Mouse (Mus musculus): ENCODE results near the gene Pou3f1. TPM values are rescaled to one million over a fixed set of nuclear protein-coding genes. Genes with fewer than 3 reads are reported as not detected.

Pou3f1 gene
- polyA plus RNA-seq, 2 experiments, result 1.2 TPM

DNA sequence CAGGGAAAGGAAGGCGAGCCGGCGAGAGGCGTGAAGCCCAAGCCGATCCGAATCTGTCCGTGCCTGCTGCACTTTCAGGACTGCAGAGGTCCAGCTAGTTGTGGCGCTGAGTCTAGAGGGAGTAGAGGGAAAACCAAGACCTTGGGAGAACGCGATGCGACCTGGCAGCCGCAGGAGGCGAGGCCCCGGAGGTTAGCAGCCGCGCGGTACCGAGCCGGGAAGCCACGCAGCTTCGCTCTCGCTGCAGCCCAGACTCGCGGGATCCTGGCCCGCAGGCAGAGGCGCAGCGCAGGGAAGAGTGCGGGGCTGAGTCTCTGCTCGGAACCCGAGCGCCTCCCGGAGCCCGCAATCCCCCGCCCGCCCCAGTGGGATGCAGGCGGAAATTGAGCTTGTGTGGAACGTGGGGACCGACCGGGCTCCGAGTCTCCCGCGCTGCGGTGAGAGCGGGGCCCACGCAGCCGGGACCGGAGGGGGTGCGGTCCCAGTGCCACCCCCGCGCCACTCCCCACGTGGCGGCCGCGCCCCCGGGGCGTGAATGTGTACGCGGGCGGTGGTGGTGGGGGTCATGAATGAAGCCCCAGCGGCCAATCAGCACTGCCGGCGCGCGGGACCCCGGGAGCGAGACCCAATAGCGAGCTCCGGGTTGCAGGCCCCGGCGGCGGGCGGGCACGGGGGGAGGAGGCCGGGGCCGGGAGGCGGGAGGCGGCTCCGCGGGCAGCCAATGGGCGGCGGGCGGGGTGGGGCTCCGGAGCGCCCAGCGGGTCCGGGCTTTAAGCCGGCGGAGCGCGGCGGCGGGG, 445 bp downstream of the Pou3f1 start:
- peaks cover 64% of the 10 kb centered on the region for H3K27me3 ChIP-seq (ENCODE audit: control insufficient read depth, insufficient read depth, low read length)
- peaks cover 3% of the 10 kb centered on the region; the same call in 1 of the 2 replicates for H3K4me1 ChIP-seq (ENCODE audit: control insufficient read depth, insufficient read depth, low read length)
- TF ChIP-seq POLR2A (IDR thresholded peaks at IDR 0.05; ENCODE audit: borderline replicate concordance, extremely low read depth, insufficient read depth, insufficient read length), result no peak
- H3K9ac ChIP-seq (ENCODE audit: low read depth, low read length, severe bottlenecking), result peak overlapping the region; percentile 50
- no peak overlapping the region for H3K27ac ChIP-seq (replicated peaks; ENCODE audit: low read depth, low read length)
- no peaks in the 10 kb centered on the region for H3K36me3 ChIP-seq (ENCODE audit: control insufficient read depth, insufficient read depth, low read length)
- whole genome bisulfite sequencing, result under 1% methylated on average over 38 of the region's 92 CpGs
- ATAC-seq (ENCODE audit: low FRiP score, low read depth), result peak; percentile 95
- no peaks in the 10 kb centered on the region for H3K9me3 ChIP-seq (ENCODE audit: control insufficient read depth, low read length)
- DNase-seq (ENCODE audit: low spot score), result peak; percentile 85
- peak overlapping the region; percentile 58 for H3K4me3 ChIP-seq (replicated peaks; ENCODE audit: low read length)
- peak overlapping the region; percentile 98 for H3K4me2 ChIP-seq (replicated peaks; ENCODE audit: low read depth, low read length, severe bottlenecking)

DNA sequence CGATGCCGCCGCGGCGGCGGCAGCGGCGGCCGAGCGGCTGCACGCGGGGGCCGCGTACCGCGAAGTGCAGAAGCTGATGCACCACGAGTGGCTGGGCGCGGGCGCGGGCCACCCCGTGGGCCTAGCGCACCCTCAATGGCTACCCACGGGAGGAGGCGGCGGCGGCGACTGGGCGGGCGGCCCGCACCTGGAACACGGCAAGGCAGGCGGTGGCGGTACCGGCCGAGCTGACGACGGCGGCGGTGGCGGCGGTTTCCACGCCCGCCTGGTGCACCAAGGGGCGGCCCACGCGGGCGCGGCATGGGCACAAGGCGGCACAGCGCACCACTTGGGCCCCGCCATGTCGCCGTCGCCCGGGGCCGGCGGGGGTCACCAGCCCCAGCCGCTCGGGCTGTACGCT, 1.2 kb downstream of the Pou3f1 start:
- Histone ChIP-seq H3K27ac (replicated peaks; ENCODE audit: low read depth, low read length) (no peak overlapping the region), H3K9me3 (ENCODE audit: control insufficient read depth, low read length) (no peaks in the 10 kb centered on the region), H3K4me3 (replicated peaks; ENCODE audit: low read length) (peak overlapping the region; percentile 58), H3K4me2 (replicated peaks; ENCODE audit: low read depth, low read length, severe bottlenecking) (peak overlapping the region; percentile 98), H3K9ac (ENCODE audit: low read depth, low read length, severe bottlenecking) (peak overlapping the region; percentile 21; the same call in 1 of the 2 replicates), H3K4me1 (ENCODE audit: control insufficient read depth, insufficient read depth, low read length) (peaks cover 3% of the 10 kb centered on the region; the same call in 1 of the 2 replicates), H3K27me3 (ENCODE audit: control insufficient read depth, insufficient read depth, low read length) (peaks cover 71% of the 10 kb centered on the region), H3K36me3 (ENCODE audit: control insufficient read depth, insufficient read depth, low read length) (no peaks in the 10 kb centered on the region)
- no peak for TF ChIP-seq POLR2A (IDR thresholded peaks at IDR 0.05; ENCODE audit: borderline replicate concordance, extremely low read depth, insufficient read depth, insufficient read length)
- no peak for ATAC-seq (ENCODE audit: low FRiP score, low read depth)
- under 1% methylated on average over 29 of the region's 61 CpGs for WGBS
- no peak for DNase-seq (ENCODE audit: low spot score)

DNA sequence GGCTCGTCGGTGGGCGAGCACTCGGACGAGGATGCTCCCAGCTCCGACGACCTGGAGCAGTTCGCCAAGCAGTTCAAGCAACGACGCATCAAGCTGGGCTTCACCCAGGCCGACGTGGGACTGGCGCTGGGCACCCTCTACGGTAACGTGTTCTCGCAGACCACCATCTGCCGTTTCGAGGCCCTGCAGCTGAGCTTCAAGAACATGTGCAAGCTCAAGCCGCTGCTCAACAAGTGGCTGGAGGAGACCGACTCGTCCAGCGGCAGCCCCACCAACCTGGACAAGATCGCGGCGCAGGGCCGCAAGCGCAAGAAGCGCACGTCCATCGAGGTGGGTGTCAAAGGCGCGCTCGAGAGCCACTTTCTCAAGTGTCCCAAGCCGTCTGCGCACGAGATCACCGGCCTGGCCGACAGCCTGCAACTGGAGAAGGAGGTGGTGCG, 1.8 kb downstream of the Pou3f1 start:
- ATAC-seq (ENCODE audit: low FRiP score, low read depth) (no peak), DNase-seq (ENCODE audit: low spot score) (no peak)
- H3K36me3 ChIP-seq (ENCODE audit: control insufficient read depth, insufficient read depth, low read length), result no peaks in the 10 kb centered on the region
- TF ChIP-seq POLR2A (IDR thresholded peaks at IDR 0.05; ENCODE audit: borderline replicate concordance, extremely low read depth, insufficient read depth, insufficient read length), result no peak
- H3K4me2 ChIP-seq (replicated peaks; ENCODE audit: low read depth, low read length, severe bottlenecking), result peak overlapping the region; percentile 98
- H3K9ac ChIP-seq (ENCODE audit: low read depth, low read length, severe bottlenecking), result no peak overlapping the region
- H3K27ac ChIP-seq (replicated peaks; ENCODE audit: low read depth, low read length), result no peak overlapping the region
- peaks cover 75% of the 10 kb centered on the region for H3K27me3 ChIP-seq (ENCODE audit: control insufficient read depth, insufficient read depth, low read length)
- H3K9me3 ChIP-seq (ENCODE audit: control insufficient read depth, low read length), result no peaks in the 10 kb centered on the region
- peak overlapping the region; percentile 58 for H3K4me3 ChIP-seq (replicated peaks; ENCODE audit: low read length)
- 2% methylated on average over 38 of the region's 39 CpGs for WGBS
- peaks cover 3% of the 10 kb centered on the region; the same call in 1 of the 2 replicates for H3K4me1 ChIP-seq (ENCODE audit: control insufficient read depth, insufficient read depth, low read length)

DNA sequence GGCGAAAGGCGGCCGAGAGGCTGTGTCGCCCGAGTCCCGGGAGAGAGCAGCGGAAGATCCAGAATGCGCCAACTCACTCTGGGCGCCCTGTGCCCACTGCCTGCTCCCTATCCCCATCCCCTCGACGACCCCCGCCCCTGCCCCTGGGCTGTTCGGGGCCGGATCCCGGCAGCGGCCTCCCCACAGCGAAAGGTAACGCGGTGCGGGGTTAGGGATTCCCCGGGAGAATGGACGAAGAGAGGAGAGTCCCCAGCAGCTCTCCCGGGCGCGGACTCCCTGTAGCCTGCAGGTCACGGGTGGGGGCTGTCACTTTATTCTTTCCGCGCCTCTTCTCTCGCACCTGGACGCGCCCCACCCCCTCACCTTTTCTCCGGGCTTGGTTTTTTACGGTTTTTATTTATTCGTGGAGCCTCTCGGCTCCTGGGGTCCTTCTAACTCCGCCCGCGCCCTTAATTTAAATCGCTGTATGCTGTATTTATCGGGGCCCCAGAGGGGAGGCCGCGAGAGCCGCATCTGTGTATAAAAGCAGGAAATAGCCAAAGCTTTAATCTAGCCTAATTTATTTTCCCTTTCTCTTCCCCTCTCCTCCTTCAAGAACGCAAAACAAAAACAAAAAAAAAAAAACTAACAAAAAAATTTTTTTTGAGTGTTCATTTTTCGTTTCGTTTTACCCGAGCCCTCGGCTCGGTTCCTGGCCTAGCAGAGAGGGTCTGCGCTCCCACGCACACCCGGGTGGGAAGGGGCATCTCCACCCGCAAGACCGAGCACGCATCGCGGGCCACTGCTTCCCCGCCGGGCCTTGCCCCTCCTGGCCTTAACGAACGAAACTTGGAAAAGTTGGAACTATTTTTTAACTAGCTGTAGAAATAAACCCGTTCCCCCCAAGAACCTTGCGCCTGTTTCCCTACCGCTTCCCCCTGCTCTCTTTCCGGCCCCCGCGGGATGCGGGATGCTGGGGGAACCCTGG, 2.9 kb downstream of the Pou3f1 start:
- no peaks in the 10 kb centered on the region for H3K36me3 ChIP-seq (ENCODE audit: control insufficient read depth, insufficient read depth, low read length)
- peak overlapping the region; percentile 98 for H3K4me2 ChIP-seq (replicated peaks; ENCODE audit: low read depth, low read length, severe bottlenecking)
- 1% methylated on average over 68 of the region's 68 CpGs for WGBS
- H3K9me3 ChIP-seq (ENCODE audit: control insufficient read depth, low read length), result no peaks in the 10 kb centered on the region
- DNase-seq (ENCODE audit: low spot score), result no peak
- H3K4me1 ChIP-seq (ENCODE audit: control insufficient read depth, insufficient read depth, low read length), result peaks cover 3% of the 10 kb centered on the region; the same call in 1 of the 2 replicates
- H3K4me3 ChIP-seq (replicated peaks; ENCODE audit: low read length), result peak overlapping the region; percentile 58
- no peak for TF ChIP-seq POLR2A (IDR thresholded peaks at IDR 0.05; ENCODE audit: borderline replicate concordance, extremely low read depth, insufficient read depth, insufficient read length)
- no peak overlapping the region for H3K9ac ChIP-seq (ENCODE audit: low read depth, low read length, severe bottlenecking)
- ATAC-seq (ENCODE audit: low FRiP score, low read depth), result no peak
- no peak overlapping the region for H3K27ac ChIP-seq (replicated peaks; ENCODE audit: low read depth, low read length)
- H3K27me3 ChIP-seq (ENCODE audit: control insufficient read depth, insufficient read depth, low read length), result peaks cover 76% of the 10 kb centered on the region

DNA sequence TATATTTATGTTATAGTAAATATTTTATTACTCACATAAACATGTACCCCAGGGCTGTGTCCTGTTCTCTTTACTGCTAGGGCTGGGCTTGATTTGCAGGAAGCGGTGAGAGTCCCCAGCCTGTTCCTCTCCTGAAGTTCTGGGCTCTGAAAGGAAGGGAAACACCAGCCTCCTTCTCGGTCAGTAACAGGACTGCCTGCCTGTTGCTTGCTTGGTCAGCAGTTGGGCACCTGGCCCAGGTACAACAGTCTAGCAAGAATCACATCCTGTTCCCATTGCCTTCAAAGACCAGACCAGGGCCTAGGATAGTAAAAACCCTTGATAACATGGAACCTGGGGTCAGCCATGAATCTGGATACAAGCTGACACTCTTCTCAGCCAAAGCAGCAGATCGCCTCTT, 4.0 kb downstream of the Pou3f1 start:
- peaks cover 3% of the 10 kb centered on the region; the same call in 1 of the 2 replicates for H3K4me1 ChIP-seq (ENCODE audit: control insufficient read depth, insufficient read depth, low read length)

More for the DNA sequence above, 4.0 kb downstream of the Pou3f1 start:
- no peaks in the 10 kb centered on the region for H3K36me3 ChIP-seq (ENCODE audit: control insufficient read depth, insufficient read depth, low read length)
- H3K4me3 ChIP-seq (replicated peaks; ENCODE audit: low read length), result no peak overlapping the region
- no peak overlapping the region for H3K27ac ChIP-seq (replicated peaks; ENCODE audit: low read depth, low read length)
- no peaks in the 10 kb centered on the region for H3K9me3 ChIP-seq (ENCODE audit: control insufficient read depth, low read length)
- H3K27me3 ChIP-seq (ENCODE audit: control insufficient read depth, insufficient read depth, low read length), result peaks cover 70% of the 10 kb centered on the region
- TF ChIP-seq POLR2A (IDR thresholded peaks at IDR 0.05; ENCODE audit: borderline replicate concordance, extremely low read depth, insufficient read depth, insufficient read length), result no peak
- no peak for ATAC-seq (ENCODE audit: low FRiP score, low read depth)
- 35% methylated on average over 3 of the region's 3 CpGs for WGBS
- DNase-seq (ENCODE audit: low spot score), result no peak
- no peak overlapping the region for H3K9ac ChIP-seq (ENCODE audit: low read depth, low read length, severe bottlenecking)
- no peak overlapping the region for H3K4me2 ChIP-seq (replicated peaks; ENCODE audit: low read depth, low read length, severe bottlenecking)

Data from limb, embryonic 14.5 days (tissue).